Mouse (Mus musculus) ES-Bruce4 (cell line): ENCODE data around the gene Ush2a. TPM values are rescaled to one million over a fixed set of nuclear protein-coding genes. Genes with fewer than 3 reads are reported as not detected.

Source experiments
- H3K27ac ChIP-seq: 2 replicates; pipeline ENCODE4 v1.5.1; 2012; ENCODE audit warnings: low read length, inconsistent platforms; ENCODE audit not compliant: insufficient read depth
- H3K27me3 ChIP-seq: 2 replicates; pipeline ENCODE4 v1.6.1; 2012; ENCODE audit warnings: mild to moderate bottlenecking, low read length, inconsistent platforms; ENCODE audit not compliant: control insufficient read depth, poor library complexity, insufficient read depth, severe bottlenecking
- H3K36me3 ChIP-seq: 2 replicates; pipeline ENCODE4 v1.6.1; 2012; ENCODE audit warnings: inconsistent platforms, mild to moderate bottlenecking, low read length, moderate library complexity; ENCODE audit not compliant: control insufficient read depth, poor library complexity, insufficient read depth, severe bottlenecking
- H3K4me1 ChIP-seq: one replicate; pipeline ENCODE4 v1.8.1; 2011; ENCODE audit warnings: low read length; ENCODE audit not compliant: control insufficient read depth, insufficient read depth
- H3K4me3 ChIP-seq: 2 replicates; pipeline ENCODE4 v1.5.1; 2011; ENCODE audit warnings: low read depth, mild to moderate bottlenecking, low read length
- H3K9ac ChIP-seq: 2 replicates; pipeline ENCODE4 v1.6.1; 2012; ENCODE audit warnings: low read depth, mild to moderate bottlenecking, inconsistent platforms; ENCODE audit not compliant: poor library complexity, severe bottlenecking
- H3K9me3 ChIP-seq: replicated peaks from 2 replicates; pipeline ENCODE4 v1.6.1; 2012; ENCODE audit warnings: mild to moderate bottlenecking, low read length, inconsistent platforms; ENCODE audit not compliant: control insufficient read depth, poor library complexity, insufficient read depth, severe bottlenecking
- CTCF ChIP-seq: IDR thresholded peaks from one replicate; pipeline ENCODE4 v1.8.1; 2011; ENCODE audit warnings: low read depth, low read length
- EP300 ChIP-seq: IDR thresholded peaks from 2 replicates; pipeline ENCODE4 v1.6.1; 2011; ENCODE audit warnings: low read depth, low read length; ENCODE audit not compliant: insufficient read depth
- POLR2A ChIP-seq: IDR thresholded peaks from one replicate; pipeline ENCODE4 v1.8.1; 2011; ENCODE audit warnings: low read length; ENCODE audit not compliant: insufficient read depth
- polyA plus RNA-seq: library from polyadenylated mRNA; stranded (reverse); fragments of >200 nt; gene quantifications from 2 replicates; pipeline ENCODE4 v1.2.4, GENCODE M21; 2011; ENCODE audit warnings: low read depth; ENCODE audit not compliant: missing spikeins, insufficient read depth, insufficient read length

Ush2a gene
- polyA plus RNA-seq, 1 experiment, result not detected

DNA sequence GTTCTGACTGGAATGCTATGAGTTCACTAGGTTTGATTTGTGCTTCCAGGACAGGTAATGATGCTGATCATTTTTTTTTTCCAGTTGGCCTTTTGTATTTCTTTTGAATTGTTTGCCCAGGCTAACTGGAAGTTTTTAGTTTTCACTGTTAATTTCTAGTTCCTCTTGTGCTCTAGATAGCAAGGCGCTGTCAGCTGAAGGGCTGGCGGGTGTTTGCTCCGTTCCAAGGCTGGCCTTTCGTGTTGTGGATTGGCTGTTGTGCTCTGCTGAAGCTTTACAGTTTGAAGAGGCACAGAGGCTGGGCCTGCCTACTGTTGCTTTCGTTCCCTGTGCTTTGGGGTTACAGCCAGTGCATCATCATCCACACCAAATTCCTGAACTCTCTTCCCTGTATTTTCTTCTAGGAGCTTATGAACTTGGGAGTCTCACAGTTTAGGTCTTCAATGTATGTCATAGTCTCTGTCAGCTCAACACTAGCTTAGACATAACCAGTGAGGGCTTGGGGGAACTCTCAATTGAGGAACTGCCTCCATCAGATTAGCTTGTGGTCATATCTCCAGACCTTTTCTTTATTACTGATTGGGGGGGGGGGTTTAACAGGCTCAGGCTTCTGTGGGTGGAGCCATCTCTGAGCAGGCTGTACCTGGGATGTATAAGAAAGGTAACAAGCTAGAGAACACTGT, 575.9 kb downstream of the Ush2a start:
- H3K27me3 ChIP-seq, result no peaks in the 10 kb centered on the region
- no peak overlapping the region for H3K27ac ChIP-seq

DNA sequence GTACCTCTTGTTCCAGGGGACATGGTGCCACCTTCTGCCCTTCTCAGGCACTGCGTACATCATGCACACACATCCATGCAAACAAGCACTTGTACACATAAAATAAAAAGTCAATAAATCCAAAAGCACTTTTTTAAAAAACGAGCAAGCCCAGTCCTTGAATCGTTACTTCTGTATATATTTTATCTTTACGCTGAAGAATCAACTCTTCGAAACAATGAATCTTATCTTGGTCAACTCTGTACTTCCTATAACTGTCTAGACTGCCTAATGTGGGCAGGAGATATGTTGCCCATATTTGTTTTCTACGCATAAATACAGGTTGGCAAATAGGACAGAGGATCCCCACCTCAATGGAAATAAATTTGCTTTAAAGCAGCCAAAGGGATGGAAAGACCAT, 585.4 kb downstream of the Ush2a start:
- TF ChIP-seq CTCF (peak; percentile 15), POLR2A (no peak)
- Histone ChIP-seq H3K4me1 (no peaks in the 10 kb centered on the region), H3K27me3 (no peaks in the 10 kb centered on the region), H3K4me3 (no peak overlapping the region), H3K36me3 (no peaks in the 10 kb centered on the region), H3K9ac (no peak overlapping the region), H3K27ac (no peak overlapping the region), H3K9me3 (no peaks in the 10 kb centered on the region)

More for the DNA sequence above, 575.9 kb downstream of the Ush2a start:
- Histone ChIP-seq H3K36me3 (no peaks in the 10 kb centered on the region), H3K4me3 (no peak overlapping the region), H3K9ac (no peak overlapping the region), H3K9me3 (no peaks in the 10 kb centered on the region), H3K4me1 (no peaks in the 10 kb centered on the region)
- TF ChIP-seq POLR2A (no peak), CTCF (no peak), EP300 (no peak)

DNA sequence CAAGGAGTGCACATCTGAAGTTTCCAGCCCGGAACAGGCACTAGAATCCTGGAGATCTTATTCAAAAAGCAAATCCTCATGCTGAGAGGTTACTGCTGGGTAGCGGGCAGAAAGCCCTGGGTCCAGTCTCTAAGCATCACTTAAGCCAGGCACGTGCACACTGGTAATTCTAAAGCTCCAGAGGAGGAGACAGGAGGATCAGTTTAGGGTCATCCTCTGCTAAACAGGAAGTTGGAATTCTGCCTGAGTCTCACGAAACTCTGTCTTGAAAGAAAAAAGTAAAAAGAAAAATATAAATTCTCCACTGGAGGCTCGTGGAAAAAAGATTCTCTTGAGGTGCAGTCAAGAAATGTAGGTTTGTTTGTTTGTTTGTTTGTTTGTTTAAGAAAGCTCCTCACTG, 591.0 kb downstream of the Ush2a start:
- no peaks in the 10 kb centered on the region for H3K9me3 ChIP-seq
- no peaks in the 10 kb centered on the region for H3K4me1 ChIP-seq
- H3K36me3 ChIP-seq, result no peaks in the 10 kb centered on the region
- no peak overlapping the region for H3K9ac ChIP-seq
- TF ChIP-seq POLR2A (no peak), EP300 (no peak)
- no peak overlapping the region for H3K4me3 ChIP-seq
- H3K27me3 ChIP-seq, result no peaks in the 10 kb centered on the region
- H3K27ac ChIP-seq, result no peak overlapping the region

DNA sequence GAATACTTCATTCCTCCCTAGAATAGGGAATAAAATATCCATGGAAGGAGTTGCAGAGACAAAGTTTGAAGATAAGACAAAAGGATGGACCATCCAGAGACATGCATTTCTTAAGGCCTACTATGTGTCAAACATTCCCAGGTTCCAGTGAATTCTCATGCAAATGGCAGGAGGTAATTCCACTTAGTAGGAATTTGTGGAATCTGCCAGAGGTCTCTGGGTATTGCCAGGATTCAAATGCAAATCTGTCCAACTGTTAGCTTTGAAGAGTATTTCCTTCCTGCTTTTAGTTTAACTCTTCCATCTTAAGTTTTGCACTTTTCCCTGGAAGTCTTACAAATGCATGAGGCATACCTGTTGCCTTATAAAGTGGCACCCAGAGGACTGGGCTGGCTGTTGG, 592.4 kb downstream of the Ush2a start:
- Histone ChIP-seq H3K36me3 (no peaks in the 10 kb centered on the region), H3K27me3 (no peaks in the 10 kb centered on the region), H3K27ac (peak overlapping the region; percentile 82), H3K4me3 (no peak overlapping the region), H3K9me3 (no peaks in the 10 kb centered on the region), H3K4me1 (no peaks in the 10 kb centered on the region), H3K9ac (no peak overlapping the region)
- no peak for TF ChIP-seq CTCF
- no peak for TF ChIP-seq EP300
- TF ChIP-seq POLR2A, result no peak

DNA sequence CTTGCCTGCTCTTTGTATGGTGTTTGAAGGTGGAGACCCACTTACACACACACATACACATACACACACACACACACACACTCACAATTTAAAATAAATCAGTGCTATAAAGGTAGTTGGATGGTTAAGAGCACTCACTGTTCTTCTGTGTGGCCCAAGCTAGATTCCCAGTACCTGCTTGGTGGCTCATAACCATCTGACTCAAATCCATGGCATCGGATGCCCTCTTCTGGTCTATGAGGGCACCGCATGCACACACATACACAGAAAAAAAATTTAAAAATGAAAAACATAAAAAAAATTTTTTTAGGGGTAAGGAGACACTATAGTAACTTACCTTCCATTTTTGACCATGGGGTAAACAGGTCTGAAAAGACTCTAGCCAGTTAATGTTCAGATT, 593.2 kb downstream of the Ush2a start:
- TF ChIP-seq POLR2A (no peak), CTCF (peak; percentile 6), EP300 (no peak)

DNA sequence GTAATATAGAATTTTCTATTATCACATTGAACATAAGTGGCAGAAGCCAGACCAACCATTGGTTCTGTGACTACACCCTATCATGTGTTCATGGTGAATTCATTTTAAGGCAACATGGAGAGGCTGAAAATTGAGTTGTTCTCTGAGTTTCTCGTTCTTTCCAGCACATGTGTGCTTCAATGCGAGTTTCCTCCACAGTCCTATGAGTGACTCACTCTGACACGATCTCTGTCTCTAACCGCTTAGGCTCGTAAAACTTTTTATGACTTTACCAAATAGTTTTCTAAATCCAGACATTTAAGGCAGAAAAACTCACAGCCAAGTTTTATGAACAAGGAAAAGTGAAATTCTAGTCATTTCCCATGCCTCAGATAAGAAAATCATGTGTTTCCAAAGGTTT, 597.9 kb downstream of the Ush2a start:
- H3K27ac ChIP-seq, result no peak overlapping the region
- no peaks in the 10 kb centered on the region for H3K4me1 ChIP-seq
- H3K9ac ChIP-seq, result no peak overlapping the region
- no peaks in the 10 kb centered on the region for H3K9me3 ChIP-seq
- TF ChIP-seq EP300 (no peak), POLR2A (no peak), CTCF (no peak)
- no peaks in the 10 kb centered on the region for H3K36me3 ChIP-seq
- no peak overlapping the region for H3K4me3 ChIP-seq
- H3K27me3 ChIP-seq, result no peaks in the 10 kb centered on the region

More for the DNA sequence above, 593.2 kb downstream of the Ush2a start:
- Histone ChIP-seq H3K4me3 (no peak overlapping the region), H3K27me3 (no peaks in the 10 kb centered on the region), H3K9ac (no peak overlapping the region), H3K9me3 (no peaks in the 10 kb centered on the region), H3K4me1 (no peaks in the 10 kb centered on the region), H3K36me3 (no peaks in the 10 kb centered on the region), H3K27ac (peak overlapping the region; percentile 82)
